Mouse (Mus musculus) right cerebral cortex, postnatal 36 days (tissue): Measurements from ENCODE around the gene Prom2.

ENCODE experiments used
- DNase-seq, 2 experiments: peaks; one replicate each; pipeline ENCODE4 v3.0.0; 2022; ENCODE audit warnings: low spot score in 2 of 2, mixed read lengths in 1 of 2

Gene Prom2

DNA sequence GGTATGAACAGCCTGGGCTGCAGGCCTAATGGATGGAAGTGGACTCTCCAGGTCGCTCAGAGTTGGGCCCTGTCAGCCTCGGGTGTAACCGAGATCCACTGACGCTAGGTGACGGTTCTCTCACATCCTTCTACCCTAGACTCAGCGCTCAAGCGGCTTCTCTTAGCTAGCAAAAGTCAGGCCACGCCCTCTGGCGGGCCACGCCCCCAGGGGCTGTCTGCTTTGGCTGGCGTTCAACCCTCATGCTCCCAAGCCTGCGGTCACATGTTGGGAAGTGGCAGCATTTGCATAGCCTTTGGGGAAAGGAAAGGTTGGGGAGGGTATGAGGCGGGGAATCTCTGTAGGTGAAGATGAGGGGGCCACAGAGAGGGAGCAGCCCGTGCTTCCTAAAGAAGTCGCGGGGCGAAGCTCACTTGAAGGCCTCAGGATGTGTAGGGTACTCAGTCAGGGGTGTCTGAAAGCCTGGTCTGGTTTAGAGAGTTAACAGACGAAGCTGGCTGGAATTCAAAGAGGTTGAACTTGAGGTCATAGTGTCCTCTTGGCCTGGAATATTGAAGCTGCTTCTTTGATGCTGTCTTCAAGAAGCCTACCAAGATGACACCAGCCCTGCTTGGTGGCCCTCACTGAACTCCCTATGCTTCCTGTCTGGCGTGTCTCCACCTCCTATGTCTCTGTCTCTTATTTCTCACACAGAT lies 56.6 kb downstream of the Prom2 start:
- no peak for DNase-seq

DNA sequence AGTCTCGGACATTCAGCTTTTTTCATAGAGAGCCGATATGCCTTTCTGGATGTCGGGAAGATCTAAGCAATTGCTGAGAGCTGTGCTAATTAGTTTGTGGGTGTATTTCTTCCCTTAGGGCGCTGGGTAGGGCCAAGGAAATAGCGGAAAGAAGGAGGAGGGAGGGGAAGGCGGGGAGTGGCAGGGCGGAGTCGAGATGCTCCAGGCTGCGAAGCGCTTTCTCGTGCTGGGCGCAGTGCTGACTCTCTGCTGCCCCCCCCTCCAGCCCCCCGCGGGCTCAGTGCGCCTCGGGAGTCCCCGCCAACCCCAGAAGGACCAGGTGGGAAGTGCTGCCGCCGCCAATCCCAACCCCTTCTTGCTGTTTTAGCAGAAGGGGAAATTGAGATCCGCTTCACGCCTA lies 58.3 kb downstream of the Prom2 start:
- DNase-seq: no peak

DNA sequence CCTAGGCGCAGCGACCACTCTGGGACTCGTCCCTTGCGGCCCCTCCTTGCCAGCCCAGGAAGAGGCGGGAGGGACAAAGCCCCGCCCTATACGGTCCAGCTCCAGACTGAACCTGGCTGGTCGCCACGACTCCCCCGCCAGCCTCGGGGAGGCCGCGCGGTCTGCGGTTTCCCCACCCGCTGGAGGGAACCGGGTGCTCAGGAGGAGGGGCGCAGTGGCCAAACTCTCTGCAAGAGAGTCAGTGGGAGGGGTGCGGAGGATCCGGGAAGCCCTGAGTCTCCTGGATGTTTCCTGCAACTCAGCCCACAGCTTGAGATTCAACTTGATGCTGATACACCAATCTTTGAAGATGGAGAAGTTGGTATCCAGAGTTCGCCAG lies 58.7 kb downstream of the Prom2 start:
- no peak for DNase-seq

DNA sequence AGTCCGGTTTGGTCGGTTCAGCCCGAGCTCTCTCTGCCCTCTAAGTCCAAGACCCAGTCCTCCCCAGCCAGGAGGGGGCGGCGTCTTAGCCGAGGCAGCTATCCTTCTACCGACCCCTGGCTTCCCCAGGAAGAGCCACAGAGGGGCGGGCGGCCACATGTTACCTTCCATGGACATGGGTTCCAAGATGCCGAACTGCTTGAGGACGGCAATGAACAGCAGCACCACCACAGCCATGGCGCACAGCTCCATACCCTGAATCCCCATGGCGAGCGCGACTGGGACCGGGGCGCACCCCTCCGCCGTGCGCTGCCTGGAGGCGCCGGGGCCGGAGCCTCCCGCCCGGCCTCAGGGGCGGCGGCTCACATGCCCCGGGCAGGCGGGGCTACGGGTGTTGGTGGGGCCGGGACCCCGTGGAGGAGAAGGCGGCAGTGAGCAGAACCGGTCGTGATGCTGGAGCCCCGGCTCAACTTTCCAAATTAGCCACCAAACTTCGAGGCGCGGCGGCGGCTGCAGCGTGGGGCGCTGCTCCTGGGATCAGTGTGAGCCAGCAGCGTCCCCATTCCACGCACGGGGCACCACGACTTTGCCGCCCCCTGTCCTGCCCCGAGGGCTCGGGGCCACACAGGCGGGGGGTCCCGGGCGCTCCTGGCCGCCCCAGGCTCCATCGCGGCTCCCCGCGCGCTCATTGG lies 59.3 kb downstream of the Prom2 start:
- DNase-seq: no peak

DNA sequence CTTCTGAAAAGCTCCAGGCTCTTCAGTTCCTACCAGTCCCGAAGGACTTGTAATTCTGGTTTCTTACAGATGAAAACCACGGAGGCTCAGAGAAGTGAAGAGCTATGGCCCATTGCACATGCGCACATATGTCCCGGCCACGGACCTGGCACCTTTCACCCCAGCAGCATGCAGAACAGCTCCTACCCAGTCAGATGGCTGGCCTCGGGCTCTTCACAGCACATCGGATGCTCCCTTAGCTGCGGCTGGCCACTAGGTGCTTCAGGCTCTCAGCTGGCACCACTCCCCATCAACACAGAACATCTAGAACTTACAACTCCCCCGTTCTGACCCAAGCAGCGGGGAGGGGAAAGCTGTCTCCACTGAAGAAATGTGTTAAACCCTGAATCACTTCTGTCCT lies 61.5 kb downstream of the Prom2 start:
- no peak for DNase-seq

DNA sequence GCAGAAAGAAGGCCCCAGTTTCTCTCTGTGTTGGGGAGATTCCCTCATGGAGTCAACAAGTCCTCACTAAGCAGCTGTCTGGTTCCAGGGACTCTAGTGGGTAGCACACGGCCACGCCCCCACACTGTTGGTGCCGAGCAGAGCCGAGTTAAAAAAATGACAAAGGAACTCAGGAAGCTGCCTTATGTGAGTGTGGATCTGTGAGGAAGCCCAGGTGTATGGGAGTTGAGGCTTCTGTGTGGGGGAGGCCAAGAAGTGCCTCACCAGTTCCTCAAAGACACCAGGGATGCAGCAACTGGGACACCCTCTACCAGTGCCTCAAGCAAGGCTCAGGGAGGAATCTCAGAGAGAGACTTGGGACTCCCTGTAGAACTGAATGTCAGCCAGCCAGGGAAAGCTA lies 62.1 kb downstream of the Prom2 start:
- DNase-seq: peak; percentile 36 to 60
